ENCODE assay signal across 11 mouse cellular contexts in genomic region chr2:94748161-94748711, GRCm38 (mm10).
A peak's percentile ranks its signal among the peaks of the same experiment; 100 is the strongest.
DNase-seq lines count a peak whose midpoint lies in the region; ATAC-seq and TF ChIP-seq lines count a peak whose summit lies in the region.
"Had no signal": no experiment of that assay in that cellular context is flagged by ENCODE, and none has a peak within 500 bp of the region (broad histone marks: within the 10 kb centered on the region; RNA-seq: fewer than 3 reads in every experiment).

No protein-coding gene starts in this region.

- no peak for TF ChIP-seq CTCF in midbrain, postnatal 0 days (IDR thresholded peaks at IDR 0.05)

- no peak overlapping the region for H3K4me2 ChIP-seq in midbrain, postnatal 0 days (ENCODE audit: low read depth, low read length, poor library complexity, severe bottlenecking)
- no peak overlapping the region for H3K4me2 ChIP-seq in midbrain, embryonic 16.5 days (ENCODE audit: low read length)
- H3K4me2 ChIP-seq: liver, embryonic 11.5 days had no signal

- H3K36me3 ChIP-seq in midbrain, postnatal 0 days (ENCODE audit: insufficient read depth, low read length) = no peaks in the 10 kb centered on the region
- no peaks in the 10 kb centered on the region for H3K36me3 ChIP-seq in midbrain, embryonic 16.5 days (ENCODE audit: control insufficient read depth, insufficient read depth, low read length)

- H3K9ac ChIP-seq in midbrain, postnatal 0 days (replicated peaks; ENCODE audit: low read length, poor library complexity, severe bottlenecking) = no peak overlapping the region
- H3K9ac ChIP-seq in midbrain, embryonic 16.5 days (ENCODE audit: low read depth, low read length) = no peak overlapping the region

- peak; percentile 59 for DNase-seq in midbrain, postnatal 0 days (ENCODE audit: low spot score)
- peak; percentile 16 to 22 for DNase-seq in frontal cortex, postnatal 14 days (ENCODE audit: low spot score in 2 of 2)
- DNase-seq in left cerebral cortex, adult 9 months (ENCODE audit: low spot score in 2 of 2) = peak; percentile 2 to 50
- no peak for DNase-seq in heart, adult 18-20 months
- DNase-seq in ovary, postnatal 14 days (ENCODE audit: low spot score) = no peak
- no peak for DNase-seq in kidney, postnatal 25 days
- DNase-seq: kidney, postnatal 10 days had no signal

- ATAC-seq in midbrain, postnatal 0 days (ENCODE audit: low FRiP score) = no peak
- ATAC-seq in midbrain, embryonic 16.5 days = no peak
- no peak for ATAC-seq in megakaryocyte-erythroid progenitor cell, adult 5-6 weeks (replicated peaks; ENCODE audit: low FRiP score, low TSS enrichment, poor library complexity, severe bottlenecking)

- H3K4me3 ChIP-seq in midbrain, postnatal 0 days (ENCODE audit: low read depth, low read length) = no peak overlapping the region
- no peak overlapping the region for H3K4me3 ChIP-seq in midbrain, embryonic 16.5 days (ENCODE audit: low read depth, low read length)
- H3K4me3 ChIP-seq: myocyte had no signal

- H3K27me3 ChIP-seq in midbrain, postnatal 0 days (ENCODE audit: insufficient read depth, low read length) = no peaks in the 10 kb centered on the region
- no peaks in the 10 kb centered on the region for H3K27me3 ChIP-seq in midbrain, embryonic 16.5 days (ENCODE audit: control insufficient read depth, insufficient read depth, low read depth, low read length)

- no peaks in the 10 kb centered on the region for H3K9me3 ChIP-seq in midbrain, postnatal 0 days (ENCODE audit: low read length)
- no peaks in the 10 kb centered on the region for H3K9me3 ChIP-seq in midbrain, embryonic 16.5 days (replicated peaks; ENCODE audit: control insufficient read depth, low read length, poor library complexity, severe bottlenecking)

- no peak overlapping the region for H3K27ac ChIP-seq in midbrain, postnatal 0 days (ENCODE audit: low read depth, low read length)
- H3K27ac ChIP-seq in midbrain, embryonic 16.5 days (ENCODE audit: low read length) = no peak overlapping the region

- H3K4me1 ChIP-seq in midbrain, postnatal 0 days (ENCODE audit: insufficient read depth, low read length) = no peaks in the 10 kb centered on the region
- H3K4me1 ChIP-seq in midbrain, embryonic 16.5 days (ENCODE audit: control insufficient read depth, insufficient read depth, low read length) = no peaks in the 10 kb centered on the region

- 87% methylated on average over 3 of the region's 3 CpGs for WGBS in midbrain, postnatal 0 days
- 94% methylated on average over 3 of the region's 3 CpGs for WGBS in midbrain, embryonic 16.5 days

Comparison
In these comparisons a context has a peak if more than half of its experiments do, and no peak if none do; other contexts are left out.
1. DNase-seq: peak in midbrain, postnatal 0 days (single experiment), frontal cortex, postnatal 14 days (2 of 2) and left cerebral cortex, adult 9 months (2 of 2); none in heart, adult 18-20 months (0 of 2), ovary, postnatal 14 days (single experiment) and kidney, postnatal 25 days (0 of 2).